23 mouse cellular contexts compared by ENCODE assay signal in genomic region chr13:18575599-18575998, GRCm38 (mm10).
DNase-seq lines count a peak whose midpoint lies in the region; ATAC-seq and TF ChIP-seq lines count a peak whose summit lies in the region.
"Had no signal": no experiment of that assay in that cellular context is flagged by ENCODE, and none has a peak within 500 bp of the region (broad histone marks: within the 10 kb centered on the region; RNA-seq: fewer than 3 reads in every experiment).

No protein-coding gene starts in this region.

- no peaks in the 10 kb centered on the region for H3K36me3 ChIP-seq in midbrain, embryonic 10.5 days
- no peaks in the 10 kb centered on the region for H3K36me3 ChIP-seq in midbrain, postnatal 0 days (ENCODE audit: insufficient read depth, low read length)
- no peaks in the 10 kb centered on the region for H3K36me3 ChIP-seq in midbrain, embryonic 13.5 days
- H3K36me3 ChIP-seq: embryonic facial prominence, embryonic 12.5 days; liver, embryonic 13.5 days had no signal

- peak; percentile 62 for DNase-seq in midbrain, embryonic 10.5 days (ENCODE audit: low spot score)
- no peak for DNase-seq in midbrain, postnatal 0 days (ENCODE audit: low spot score)
- DNase-seq in ZHBTc4 (ENCODE audit: low read depth, low spot score): peak; percentile 97
- DNase-seq in embryo, embryonic 11.5 days (ENCODE audit: low read depth, low spot score): peak; percentile 14
- DNase-seq in cerebellum, adult 18-20 months: no peak
- DNase-seq in cerebellum, postnatal 36 days: no peak
- DNase-seq in left cerebral cortex, postnatal 36 days (ENCODE audit: low spot score in 2 of 2): no peak
- DNase-seq: cerebellum, adult 8-10 months; gastrocnemius, postnatal 10 days; heart, adult 2 months; kidney, adult 18-20 months; kidney, postnatal 14 days; layer of hippocampus, postnatal 36 days; liver, embryonic 13.5 days; right cerebral cortex, adult 18-20 months; spleen, adult 18-20 months; thymus, postnatal 4 days had no signal

- peaks cover 26% of the 10 kb centered on the region for H3K4me1 ChIP-seq in midbrain, embryonic 10.5 days
- H3K4me1 ChIP-seq in midbrain, postnatal 0 days (ENCODE audit: insufficient read depth, low read length): no peaks in the 10 kb centered on the region
- H3K4me1 ChIP-seq in midbrain, embryonic 13.5 days (replicated peaks): peaks cover 12% of the 10 kb centered on the region; the same call in 1 of the 2 replicates
- H3K4me1 ChIP-seq: embryonic facial prominence, embryonic 12.5 days; liver, embryonic 13.5 days; megakaryocyte, embryonic 14.5 days had no signal

- H3K4me3 ChIP-seq in midbrain, embryonic 10.5 days: no peak overlapping the region
- H3K4me3 ChIP-seq in midbrain, postnatal 0 days (ENCODE audit: low read depth, low read length): no peak overlapping the region
- H3K4me3 ChIP-seq in midbrain, embryonic 13.5 days (replicated peaks): no peak overlapping the region
- H3K4me3 ChIP-seq: embryonic facial prominence, embryonic 12.5 days; heart, adult 2 months; liver, embryonic 13.5 days; megakaryocyte, embryonic 14.5 days had no signal

- H3K27me3 ChIP-seq in midbrain, embryonic 10.5 days (ENCODE audit: low read depth, poor library complexity, severe bottlenecking): peaks cover 17% of the 10 kb centered on the region
- no peaks in the 10 kb centered on the region for H3K27me3 ChIP-seq in midbrain, postnatal 0 days (ENCODE audit: insufficient read depth, low read length)
- 0 out of 2 replicates have a peak, but pooled peaks cover 4% of the 10 kb centered on the region for H3K27me3 ChIP-seq in midbrain, embryonic 13.5 days
- H3K27me3 ChIP-seq: embryonic facial prominence, embryonic 12.5 days; liver, embryonic 13.5 days; megakaryocyte, embryonic 14.5 days had no signal

- ATAC-seq in midbrain, postnatal 0 days (ENCODE audit: low FRiP score): no peak
- ATAC-seq in midbrain, embryonic 13.5 days: peak; percentile 79
- ATAC-seq: CD4-positive, CD25-positive, alpha-beta regulatory T cell, adult 4 months; hindbrain, postnatal 0 days; lung, postnatal 0 days had no signal

- no peak overlapping the region for H3K9ac ChIP-seq in midbrain, postnatal 0 days (replicated peaks; ENCODE audit: low read length, poor library complexity, severe bottlenecking)
- no peak overlapping the region for H3K9ac ChIP-seq in midbrain, embryonic 13.5 days (replicated peaks)
- H3K9ac ChIP-seq: embryonic facial prominence, embryonic 12.5 days; liver, embryonic 13.5 days had no signal

- intact Hi-C loops in left cerebral cortex, postnatal 36 days (cut with DNase I): no loop called here

- peak overlapping the region; percentile 76; the same call in 1 of the 2 replicates for H3K27ac ChIP-seq in midbrain, embryonic 10.5 days (replicated peaks)
- H3K27ac ChIP-seq in midbrain, postnatal 0 days (ENCODE audit: low read depth, low read length): no peak overlapping the region
- no peak overlapping the region for H3K27ac ChIP-seq in midbrain, embryonic 13.5 days
- H3K27ac ChIP-seq: embryonic facial prominence, embryonic 12.5 days; heart, adult 2 months; hindbrain, postnatal 0 days; liver, embryonic 13.5 days had no signal

- no peak overlapping the region for H3K4me2 ChIP-seq in midbrain, postnatal 0 days (ENCODE audit: low read depth, low read length, poor library complexity, severe bottlenecking)
- H3K4me2 ChIP-seq in midbrain, embryonic 13.5 days (replicated peaks): no peak overlapping the region
- H3K4me2 ChIP-seq: embryonic facial prominence, embryonic 12.5 days; liver, embryonic 13.5 days had no signal

- TF ChIP-seq CTCF in midbrain, postnatal 0 days (IDR thresholded peaks at IDR 0.05): no peak

- no peaks in the 10 kb centered on the region for H3K9me3 ChIP-seq in midbrain, embryonic 10.5 days (replicated peaks)
- no peaks in the 10 kb centered on the region for H3K9me3 ChIP-seq in midbrain, postnatal 0 days (ENCODE audit: low read length)
- H3K9me3 ChIP-seq in midbrain, embryonic 13.5 days: no peaks in the 10 kb centered on the region
- H3K9me3 ChIP-seq: embryonic facial prominence, embryonic 12.5 days; liver, embryonic 13.5 days; megakaryocyte, embryonic 14.5 days had no signal

- 4% methylated on average over 5 of the region's 5 CpGs for WGBS in midbrain, embryonic 10.5 days
- 7% methylated on average over 5 of the region's 5 CpGs for WGBS in midbrain, postnatal 0 days
- WGBS in midbrain, embryonic 13.5 days: under 1% methylated on average over 5 of the region's 5 CpGs

Comparison
In these comparisons a context has a peak if more than half of its experiments do, and no peak if none do; other contexts are left out.
1. DNase-seq: peak in midbrain, embryonic 10.5 days (single experiment), ZHBTc4 (single experiment) and embryo, embryonic 11.5 days (single experiment); none in midbrain, postnatal 0 days (single experiment), cerebellum, adult 18-20 months (0 of 2), cerebellum, postnatal 36 days (0 of 2) and left cerebral cortex, postnatal 36 days (0 of 2).